Mouse (Mus musculus): Measurements from ENCODE around the gene Nectin1.
A peak's percentile ranks its signal among the peaks of the same experiment; 100 is the strongest.

Gene Nectin1

GRCm38 (mm10) chr9:43765419-43766179 is 21.8 kb downstream of the Nectin1 start:
- no peak for DNase-seq (ENCODE audit: inconsistent ontology term)

GRCm38 (mm10) chr9:43768779-43769178 is 25.0 kb downstream of the Nectin1 start:
- peak; percentile 69 for DNase-seq (ENCODE audit: inconsistent ontology term)

- peak; percentile 71 for DNase-seq (ENCODE audit: inconsistent ontology term)
These were observed 25.4 kb downstream of the Nectin1 start for GRCm38 (mm10) chr9:43769228-43769627.

GRCm38 (mm10) chr9:43769940-43770339 is 26.2 kb downstream of the Nectin1 start:
- DNase-seq (ENCODE audit: inconsistent ontology term): no peak

GRCm38 (mm10) chr9:43771041-43771440 is 27.3 kb downstream of the Nectin1 start:
- no peak for DNase-seq (ENCODE audit: inconsistent ontology term)

DNA sequence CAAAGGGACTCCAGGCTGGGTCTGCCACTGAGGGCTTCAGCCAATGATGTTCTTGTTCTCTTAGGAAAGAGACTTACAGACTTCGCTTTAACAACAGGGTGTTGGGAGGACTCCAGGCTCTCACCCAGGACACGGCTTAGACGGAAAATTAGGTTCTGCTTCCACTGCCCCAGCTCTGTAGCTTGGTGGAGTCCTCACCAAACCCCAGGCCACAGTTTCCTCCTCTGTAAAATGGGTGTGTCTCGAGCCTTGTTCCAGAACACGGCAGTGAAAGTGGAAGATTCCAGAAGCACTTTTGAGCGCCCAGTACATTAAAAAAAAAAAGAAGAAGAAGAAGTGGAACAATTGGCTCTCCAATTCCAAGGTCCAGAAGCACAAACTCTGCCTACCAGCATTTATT is 28.7 kb downstream of the Nectin1 start:
- DNase-seq (ENCODE audit: inconsistent ontology term): no peak

DNA sequence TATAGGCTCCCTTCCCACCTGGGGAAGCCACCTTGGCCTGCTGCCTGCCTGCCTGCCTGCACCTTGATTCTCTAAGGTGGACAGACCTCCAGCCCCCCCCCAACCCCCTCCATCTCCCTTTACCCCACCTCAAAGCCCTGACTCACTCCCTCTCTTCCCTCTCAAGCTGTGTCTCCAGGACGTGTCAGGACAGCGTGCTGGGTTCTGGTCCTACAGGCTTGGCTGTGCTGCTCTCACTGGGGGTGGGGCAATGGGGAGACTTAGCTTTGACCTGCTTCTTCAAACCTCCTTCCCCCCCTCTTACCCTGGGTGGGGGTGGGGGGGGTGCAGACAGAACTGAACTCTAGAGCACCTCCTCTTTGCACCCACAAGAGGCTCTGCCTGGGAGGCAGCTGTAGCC is 29.7 kb downstream of the Nectin1 start:
- DNase-seq (ENCODE audit: inconsistent ontology term): no peak

GRCm38 (mm10) chr9:43774427-43774826 is 30.6 kb downstream of the Nectin1 start:
- DNase-seq (ENCODE audit: inconsistent ontology term): no peak

GRCm38 (mm10) chr9:43776231-43776630 is 32.4 kb downstream of the Nectin1 start:
- DNase-seq (ENCODE audit: inconsistent ontology term): peak; percentile 45

DNA sequence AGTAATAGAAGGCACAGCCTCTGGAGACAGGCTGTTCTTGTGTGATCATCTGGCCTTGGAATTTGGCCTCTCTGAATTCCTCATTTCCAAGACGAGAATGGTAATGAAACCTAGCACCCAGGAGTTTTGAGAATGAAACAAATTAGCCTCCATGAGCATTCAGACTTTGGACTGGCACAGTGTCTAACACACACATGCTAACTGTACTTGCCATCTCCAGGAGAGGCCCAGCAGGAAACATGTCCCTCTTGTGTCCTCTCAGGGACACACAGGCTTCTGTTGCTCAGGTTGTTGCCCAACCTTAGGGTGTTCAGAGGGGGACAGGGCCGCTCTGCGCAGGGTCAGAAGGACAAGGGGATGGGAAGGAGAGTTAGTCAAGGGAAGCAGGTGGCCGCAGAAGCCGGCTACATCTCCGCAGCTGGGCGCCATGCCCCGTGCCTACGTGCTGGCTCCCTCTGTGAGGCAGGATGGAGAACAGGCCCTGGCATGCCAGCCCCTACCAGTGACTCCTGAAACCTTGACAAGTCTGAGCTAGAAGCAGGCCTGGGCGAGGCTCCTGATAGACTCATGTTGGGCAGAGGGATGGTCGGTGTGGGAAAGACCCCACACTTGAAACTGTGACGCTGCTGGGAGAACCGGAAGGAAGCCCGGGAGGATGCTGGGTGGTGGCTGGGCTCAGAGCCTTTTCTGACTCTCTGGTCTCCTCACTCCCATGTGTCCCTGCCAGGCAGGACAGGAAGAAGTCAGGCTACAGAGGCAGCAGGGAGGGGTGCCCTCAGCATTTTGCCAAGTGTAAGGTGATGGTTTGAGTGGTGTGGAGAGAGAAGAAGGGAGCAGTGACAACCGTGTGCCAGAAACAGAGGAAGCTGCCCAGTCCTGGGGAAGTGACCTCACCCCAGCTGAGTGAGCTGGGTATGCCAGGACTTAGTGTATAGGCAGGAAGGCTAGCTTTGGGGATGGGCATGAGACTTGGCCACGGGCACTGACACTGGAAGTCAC is 33.9 kb downstream of the Nectin1 start:
- peak; percentile 42 for DNase-seq (ENCODE audit: inconsistent ontology term)

DNA sequence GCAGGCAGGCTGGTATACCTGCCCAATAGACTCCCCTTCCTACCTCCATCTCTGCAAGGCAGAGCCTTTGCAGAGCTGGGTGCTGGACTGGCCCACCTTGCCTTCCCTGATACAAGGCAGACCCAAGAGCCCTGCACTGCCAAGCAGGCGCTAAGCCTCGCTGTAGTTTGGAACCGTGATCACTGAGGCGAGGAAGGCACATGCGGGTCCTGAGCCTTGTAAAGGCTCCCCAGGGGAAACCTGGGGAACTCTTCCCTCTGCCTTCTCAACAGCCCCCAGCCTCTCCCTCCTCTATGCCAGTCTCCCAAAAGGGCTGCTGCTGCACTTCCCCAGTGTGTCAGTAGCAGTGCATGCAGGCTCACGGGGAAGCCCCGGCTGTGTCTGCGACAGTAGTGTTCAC is 37.1 kb downstream of the Nectin1 start:
- no peak for DNase-seq (ENCODE audit: inconsistent ontology term)

DNA sequence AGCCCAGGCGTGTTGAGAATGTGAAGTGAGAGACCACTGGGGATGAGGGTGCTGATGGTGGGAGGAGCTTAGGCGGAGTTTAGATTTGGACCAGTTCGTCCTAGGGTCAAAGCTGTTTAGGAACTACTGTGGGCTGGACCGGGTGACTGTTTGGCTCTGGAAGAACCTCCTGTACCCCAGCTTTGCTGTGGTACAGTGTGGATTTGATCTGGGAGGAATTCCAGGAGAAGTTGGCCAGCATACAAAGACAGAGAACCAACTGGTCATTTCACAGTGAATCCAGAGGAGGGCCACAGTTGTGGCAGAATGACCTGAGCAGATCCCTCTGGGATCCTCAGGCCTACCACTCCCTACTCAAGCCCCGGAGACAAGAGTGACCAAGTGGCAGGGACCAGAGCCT is 38.6 kb downstream of the Nectin1 start:
- no peak for DNase-seq (ENCODE audit: inconsistent ontology term)

GRCm38 (mm10) chr9:43783959-43784358 is 40.2 kb downstream of the Nectin1 start:
- no peak for DNase-seq (ENCODE audit: inconsistent ontology term)

DNA sequence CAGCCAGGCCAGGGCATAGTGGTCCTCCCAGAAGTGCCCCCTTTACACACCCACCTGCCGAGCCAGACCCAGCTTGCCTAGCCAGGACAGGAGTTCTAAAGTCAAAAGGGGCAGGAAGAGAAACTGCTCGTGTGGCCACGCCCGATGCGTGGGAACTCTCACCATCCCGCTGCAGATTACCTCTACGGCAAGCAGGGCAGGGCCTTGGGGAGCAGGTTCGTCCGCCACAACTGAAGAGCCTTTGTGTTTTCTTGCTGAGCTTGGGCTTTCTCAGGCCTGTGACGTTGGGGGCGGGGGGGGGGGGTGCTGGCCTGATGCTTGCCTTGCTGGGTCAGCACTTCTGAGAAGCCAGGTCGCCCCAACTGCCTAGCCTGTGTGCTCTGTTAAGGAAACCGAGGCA is 41.1 kb downstream of the Nectin1 start:
- DNase-seq (ENCODE audit: inconsistent ontology term): no peak

- DNase-seq (ENCODE audit: inconsistent ontology term): no peak
These were observed 43.8 kb downstream of the Nectin1 start for GRCm38 (mm10) chr9:43787591-43787990.

GRCm38 (mm10) chr9:43792681-43793080 is 48.9 kb downstream of the Nectin1 start:
- no peak for DNase-seq (ENCODE audit: inconsistent ontology term)

- DNase-seq (ENCODE audit: inconsistent ontology term): no peak
These were observed 49.6 kb downstream of the Nectin1 start for GRCm38 (mm10) chr9:43793411-43793810.

DNA sequence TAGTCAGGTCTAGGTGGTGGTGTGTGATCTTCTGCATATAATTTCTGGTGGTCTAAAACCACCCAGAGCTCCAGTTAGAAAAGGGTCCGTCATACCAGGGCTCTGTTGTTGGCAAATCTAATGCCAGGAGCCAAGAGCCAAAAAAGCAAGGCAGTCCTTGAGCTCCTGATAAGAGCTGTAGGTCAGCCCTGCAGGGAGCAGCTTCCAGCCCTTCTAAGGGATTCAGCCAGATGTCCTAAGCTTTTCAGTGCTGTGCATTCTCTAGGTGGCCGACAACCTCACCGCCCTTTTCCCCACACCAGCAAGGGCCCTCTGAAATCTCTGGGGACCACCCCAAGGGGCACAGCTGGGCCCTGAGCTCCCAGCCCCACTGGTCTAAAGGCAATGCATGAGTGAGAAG is 52.2 kb downstream of the Nectin1 start:
- no peak for DNase-seq (ENCODE audit: inconsistent ontology term)

DNA sequence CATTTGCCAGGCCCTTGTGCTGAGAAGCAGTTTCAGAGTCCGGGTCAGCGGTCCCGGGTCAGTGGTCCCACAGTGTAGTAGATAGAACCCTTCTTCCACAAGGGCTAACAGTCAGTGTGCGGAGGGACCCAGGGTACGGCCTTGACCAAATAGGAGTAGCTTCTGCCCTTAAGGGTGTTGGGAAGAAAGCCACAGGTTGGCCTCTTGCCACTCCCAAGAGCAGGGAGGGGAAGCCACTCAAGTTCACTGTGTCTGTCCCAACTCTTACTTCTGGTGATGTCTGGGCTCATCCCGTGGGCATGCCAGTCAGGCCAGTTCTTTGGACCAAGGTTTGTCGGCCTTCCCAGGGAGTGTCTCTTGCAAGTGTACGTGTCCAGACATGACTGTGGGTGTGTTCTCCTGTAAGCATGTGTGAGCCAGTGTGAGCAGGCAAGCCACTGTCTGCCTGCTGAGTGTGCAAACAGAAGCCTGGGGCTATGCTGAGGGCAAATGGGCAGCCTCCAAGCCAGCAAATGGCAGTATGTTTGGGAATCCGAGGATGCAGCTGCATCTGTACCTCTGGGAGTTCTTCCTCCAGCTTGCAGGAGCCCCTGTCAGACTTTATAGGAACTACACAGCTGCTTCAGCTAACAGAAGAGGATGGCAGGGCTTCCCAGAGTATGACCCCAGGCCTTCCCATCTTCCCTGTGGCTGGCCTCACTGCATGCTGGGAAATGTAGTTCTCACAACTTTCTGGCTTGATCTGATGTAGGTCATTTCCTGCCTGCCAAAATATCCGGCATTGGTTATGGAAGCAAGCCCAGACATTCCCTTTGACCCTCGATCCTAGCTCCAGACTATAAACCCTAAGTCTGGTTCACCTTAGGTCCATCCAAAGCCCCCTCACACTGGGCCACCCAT is 53.3 kb downstream of the Nectin1 start:
- peak; percentile 28 for DNase-seq (ENCODE audit: inconsistent ontology term)

- DNase-seq (ENCODE audit: inconsistent ontology term): no peak
These were observed 54.0 kb downstream of the Nectin1 start for GRCm38 (mm10) chr9:43797746-43798145.

DNA sequence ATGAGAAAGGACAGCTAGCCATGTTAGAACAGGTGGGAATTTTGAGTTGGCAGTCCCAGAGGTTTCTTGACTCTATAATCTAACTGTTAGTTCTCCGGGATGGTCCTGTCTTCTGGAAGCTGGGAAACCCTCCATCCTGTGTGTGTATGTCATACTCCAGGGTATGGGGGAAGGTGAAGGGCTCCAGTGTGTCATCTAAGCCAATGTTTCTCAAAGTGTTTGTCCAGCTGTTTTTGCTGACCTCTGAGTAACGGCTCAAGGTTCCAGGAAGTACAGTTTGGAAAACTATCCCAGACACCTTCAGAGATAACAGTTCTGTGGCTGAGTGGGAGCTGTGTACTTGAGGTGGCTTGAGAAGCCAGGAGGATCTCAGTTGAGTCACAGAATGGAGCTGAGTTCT is 56.7 kb downstream of the Nectin1 start:
- DNase-seq (ENCODE audit: inconsistent ontology term): no peak

GRCm38 (mm10) chr9:43801911-43802310 is 58.1 kb downstream of the Nectin1 start:
- peak; percentile 85 for DNase-seq (ENCODE audit: inconsistent ontology term)

Data from Muller cell, postnatal 12 days (primary cell).